Mouse (Mus musculus): ENCODE measurements at regions not wholly inside any gene's neighbourhood (a gene's known extent, or its start where the extent isn't known, plus 50 kb on each side); places are given as distances from the start of the nearest gene placed in this dataset.

DNA sequence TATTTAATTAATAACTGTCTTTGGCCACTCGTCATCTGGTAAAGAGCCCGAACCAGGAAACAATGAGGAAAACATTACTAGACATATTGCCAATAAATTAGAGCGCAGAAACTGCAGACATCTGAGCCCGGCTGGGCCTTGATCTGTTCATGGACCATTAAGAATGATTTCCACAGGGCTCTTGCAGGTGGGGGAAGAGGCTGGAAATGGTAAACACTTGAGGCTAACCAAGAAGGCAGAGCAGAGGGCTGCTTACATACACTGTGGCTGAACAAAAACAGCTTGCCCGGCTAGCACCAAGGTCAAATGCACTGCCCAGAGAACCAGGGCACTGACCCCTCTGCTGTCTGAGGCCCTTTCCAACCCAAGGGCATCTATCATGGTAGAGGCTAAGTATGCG is 115.5 kb upstream of the Twist2 start:
- 85% methylated on average over 6 of the region's 6 CpGs for WGBS
- no peak overlapping the region for H3K27ac ChIP-seq

DNA sequence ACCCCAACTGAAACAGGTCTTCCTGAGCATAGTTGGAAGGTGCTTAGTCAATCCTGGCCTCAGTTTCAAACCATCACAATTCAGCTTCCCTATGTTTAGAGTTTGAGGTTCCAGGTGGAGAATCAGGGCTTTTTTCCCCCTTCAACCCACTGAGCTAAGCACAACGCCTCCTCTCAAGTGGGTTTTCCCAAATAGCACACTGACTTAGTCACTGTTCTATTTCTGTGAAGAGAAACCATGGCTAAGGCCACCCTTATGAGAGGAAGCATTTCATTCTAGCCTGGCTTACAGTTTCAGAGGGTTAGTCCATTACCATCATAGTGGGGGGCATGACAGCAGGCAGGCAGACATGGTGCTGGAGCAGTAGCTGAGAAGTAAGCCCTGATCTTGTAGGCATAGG is 109.7 kb upstream of the Twist2 start:
- H3K9me3 ChIP-seq: no peaks in the 10 kb centered on the region
- H3K4me3 ChIP-seq: no peak overlapping the region
- H3K36me3 ChIP-seq: no peaks in the 10 kb centered on the region
- H3K4me1 ChIP-seq: 0 out of 2 replicates have a peak, but pooled peaks cover 2% of the 10 kb centered on the region
- no peaks in the 10 kb centered on the region for H3K27me3 ChIP-seq (ENCODE audit: insufficient read depth, poor library complexity, severe bottlenecking)
- 68% methylated on average over 1 of the region's 1 CpGs for WGBS
- no peak for DNase-seq (ENCODE audit: low spot score)
- H3K27ac ChIP-seq: no peak overlapping the region

More for the DNA sequence above, 115.5 kb upstream of the Twist2 start:
- Histone ChIP-seq H3K36me3 (no peaks in the 10 kb centered on the region), H3K9me3 (no peaks in the 10 kb centered on the region), H3K4me3 (no peak overlapping the region), H3K4me1 (0 out of 2 replicates have a peak, but pooled peaks cover 2% of the 10 kb centered on the region), H3K27me3 (ENCODE audit: insufficient read depth, poor library complexity, severe bottlenecking) (no peaks in the 10 kb centered on the region)
- DNase-seq (ENCODE audit: low spot score): no peak

DNA sequence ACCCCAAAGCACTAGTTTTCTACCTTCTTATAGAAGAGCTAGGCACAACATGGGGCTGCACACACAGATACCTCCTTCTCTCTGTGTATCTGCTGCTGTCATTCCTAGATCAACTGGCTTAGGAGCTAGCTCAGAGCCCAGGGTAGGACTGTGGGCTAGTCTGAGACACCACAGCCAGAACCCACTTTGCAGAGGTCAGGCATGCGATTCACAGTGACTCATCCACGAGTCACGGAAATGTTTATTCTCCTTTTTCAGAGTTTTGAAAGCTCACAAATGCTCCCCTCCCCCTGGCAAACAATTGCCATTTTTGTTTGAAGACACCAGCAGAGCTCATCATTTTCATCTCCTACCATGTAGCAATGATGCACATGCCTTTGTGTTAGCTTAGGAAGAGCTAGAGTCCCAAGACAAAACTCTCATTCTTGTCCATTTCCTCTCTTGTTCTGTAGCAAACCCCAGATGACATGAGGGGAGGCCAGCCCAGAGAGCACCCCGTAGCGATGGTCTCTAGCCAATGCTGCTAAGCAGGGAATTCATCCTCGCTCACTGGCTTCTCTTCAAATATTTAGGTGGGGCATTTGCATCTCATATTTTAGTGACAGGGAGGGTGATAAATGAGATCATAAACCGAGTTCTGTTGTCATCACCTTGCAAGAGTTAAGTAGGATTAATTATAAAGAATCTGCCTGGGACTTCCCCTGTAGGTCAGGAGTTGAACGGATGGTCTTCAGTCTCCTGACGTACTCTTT is 108.4 kb upstream of the Twist2 start:
- H3K27me3 ChIP-seq (ENCODE audit: insufficient read depth, poor library complexity, severe bottlenecking): no peaks in the 10 kb centered on the region
- H3K4me3 ChIP-seq: no peak overlapping the region
- no peaks in the 10 kb centered on the region for H3K36me3 ChIP-seq
- DNase-seq (ENCODE audit: low spot score): no peak
- 0 out of 2 replicates have a peak, but pooled peaks cover 2% of the 10 kb centered on the region for H3K4me1 ChIP-seq
- H3K9me3 ChIP-seq: no peaks in the 10 kb centered on the region
- H3K27ac ChIP-seq: no peak overlapping the region
- WGBS: 75% methylated on average over 9 of the region's 9 CpGs

DNA sequence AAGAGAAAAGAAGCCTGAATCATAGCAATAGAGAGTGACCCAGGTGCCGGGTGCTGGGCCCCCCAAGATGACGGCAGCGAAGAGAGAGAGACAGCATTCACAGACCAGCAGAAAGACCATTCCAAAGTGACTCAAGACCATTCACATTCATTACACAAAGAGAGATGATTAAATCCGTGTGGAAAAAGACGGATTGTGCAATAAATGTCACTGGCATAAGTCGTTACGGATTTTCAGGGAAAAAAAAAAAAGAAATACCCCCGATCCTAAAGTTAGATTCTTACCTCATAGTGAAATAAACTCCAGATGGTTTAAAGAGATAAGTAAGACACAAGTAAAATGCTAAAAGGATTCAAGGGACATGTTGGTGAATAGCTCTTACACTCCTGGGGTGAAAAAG is 104.2 kb upstream of the Twist2 start:
- H3K36me3 ChIP-seq: no peaks in the 10 kb centered on the region
- H3K27ac ChIP-seq: no peak overlapping the region
- H3K27me3 ChIP-seq (ENCODE audit: insufficient read depth, poor library complexity, severe bottlenecking): no peaks in the 10 kb centered on the region
- 0 out of 2 replicates have a peak, but pooled peaks cover 2% of the 10 kb centered on the region for H3K4me1 ChIP-seq
- no peak overlapping the region for H3K4me3 ChIP-seq
- 81% methylated on average over 8 of the region's 8 CpGs for WGBS
- H3K9me3 ChIP-seq: no peaks in the 10 kb centered on the region
- no peak for DNase-seq (ENCODE audit: low spot score)

DNA sequence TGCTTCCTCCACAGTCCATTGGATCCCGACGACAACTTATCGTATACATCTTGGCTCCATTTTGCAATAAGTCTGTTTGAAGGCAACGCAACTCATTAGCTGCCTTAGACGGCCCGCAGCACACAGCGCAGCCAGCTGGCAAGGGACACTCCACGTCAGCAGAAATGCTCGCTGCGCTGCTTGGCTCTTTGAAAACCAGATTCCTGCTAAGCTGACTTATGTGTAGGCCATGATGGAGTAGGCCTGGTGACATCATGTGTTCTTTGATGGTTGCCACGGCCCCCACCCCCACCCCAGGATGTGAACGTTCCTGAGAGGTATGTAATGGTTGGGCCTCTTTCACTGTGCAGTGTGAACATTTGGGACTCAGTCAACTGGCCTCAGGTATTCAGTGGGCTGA is 99.8 kb upstream of the Twist2 start:
- no peak overlapping the region for H3K27ac ChIP-seq
- no peaks in the 10 kb centered on the region for H3K9me3 ChIP-seq
- H3K4me1 ChIP-seq: 0 out of 2 replicates have a peak, but pooled peaks cover 2% of the 10 kb centered on the region
- no peak overlapping the region for H3K4me3 ChIP-seq
- WGBS: 82% methylated on average over 12 of the region's 12 CpGs
- no peaks in the 10 kb centered on the region for H3K36me3 ChIP-seq
- DNase-seq (ENCODE audit: low spot score): peak; percentile 45
- no peaks in the 10 kb centered on the region for H3K27me3 ChIP-seq (ENCODE audit: insufficient read depth, poor library complexity, severe bottlenecking)

DNA sequence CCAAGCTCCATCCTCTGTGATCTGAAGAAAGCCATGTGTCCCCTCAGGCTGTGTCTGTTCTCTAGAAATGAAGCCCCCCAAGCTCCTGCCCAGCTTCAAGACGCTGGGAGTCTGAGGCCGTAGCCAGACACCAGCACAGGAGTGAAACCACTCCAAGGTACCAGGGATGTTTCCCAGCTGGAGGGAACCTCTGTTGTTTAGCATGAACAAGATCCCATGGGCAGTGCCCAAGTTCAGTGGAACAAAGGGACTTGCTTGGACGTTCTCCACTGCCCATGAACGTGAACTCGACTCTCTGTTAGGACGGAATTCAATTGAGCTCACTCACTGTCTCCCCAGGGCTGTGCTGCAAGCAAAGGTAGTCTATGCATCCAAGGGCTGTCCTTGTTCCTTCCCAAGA is 99.2 kb upstream of the Twist2 start:
- no peak overlapping the region for H3K27ac ChIP-seq
- H3K4me1 ChIP-seq: 0 out of 2 replicates have a peak, but pooled peaks cover 2% of the 10 kb centered on the region
- no peaks in the 10 kb centered on the region for H3K9me3 ChIP-seq
- DNase-seq (ENCODE audit: low spot score): peak; percentile 64
- no peaks in the 10 kb centered on the region for H3K36me3 ChIP-seq
- H3K27me3 ChIP-seq (ENCODE audit: insufficient read depth, poor library complexity, severe bottlenecking): no peaks in the 10 kb centered on the region
- H3K4me3 ChIP-seq: no peak overlapping the region
- whole genome bisulfite sequencing: 86% methylated on average over 6 of the region's 6 CpGs

DNA sequence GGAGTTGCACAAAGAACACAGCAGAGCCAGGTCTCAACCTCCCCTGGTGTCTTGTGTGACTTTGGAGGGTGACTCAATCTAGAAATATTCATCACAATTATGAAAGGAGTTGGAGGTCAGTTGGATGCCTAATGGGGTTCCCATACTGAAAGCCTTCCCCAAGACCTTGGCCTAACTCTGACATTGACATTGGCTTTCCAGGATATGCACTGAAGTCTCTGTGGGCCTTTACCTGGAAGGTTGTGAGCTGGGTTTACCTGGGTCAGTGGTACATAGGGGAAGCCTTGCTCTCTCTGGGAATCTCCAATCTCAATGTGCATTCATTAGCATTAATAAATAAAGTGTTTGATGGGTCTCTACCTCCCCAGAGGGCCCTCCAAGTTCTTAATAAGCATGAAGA is 98.5 kb upstream of the Twist2 start:
- no peak overlapping the region for H3K4me3 ChIP-seq

DNA sequence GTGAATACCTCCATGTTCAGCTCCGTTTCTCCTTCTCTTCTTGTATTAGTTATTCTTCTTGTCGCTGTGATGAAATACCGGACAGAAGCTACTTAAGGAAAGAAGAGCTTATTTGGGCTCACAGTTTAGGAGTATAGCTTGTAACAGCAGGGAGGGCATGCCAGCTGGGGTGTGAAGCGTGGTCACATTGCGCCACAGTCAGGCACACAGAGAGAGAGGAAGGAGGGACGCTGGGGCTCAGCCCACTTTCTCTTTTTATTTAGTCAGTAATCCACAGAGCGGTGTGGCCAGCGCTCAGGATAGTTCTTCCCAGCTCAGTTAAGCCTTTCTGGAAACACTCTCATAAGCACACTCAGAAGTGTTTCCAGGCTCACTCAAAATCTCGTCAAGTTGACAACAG is 95.8 kb upstream of the Twist2 start:
- DNase-seq (ENCODE audit: low spot score): no peak
- Histone ChIP-seq H3K9me3 (no peaks in the 10 kb centered on the region), H3K27me3 (ENCODE audit: insufficient read depth, poor library complexity, severe bottlenecking) (peaks cover 12% of the 10 kb centered on the region; the same call in 1 of the 2 replicates), H3K4me3 (no peak overlapping the region), H3K4me1 (no peaks in the 10 kb centered on the region), H3K27ac (no peak overlapping the region), H3K36me3 (no peaks in the 10 kb centered on the region)
- WGBS: 74% methylated on average over 9 of the region's 9 CpGs

More for the DNA sequence above, 98.5 kb upstream of the Twist2 start:
- Histone ChIP-seq H3K27me3 (ENCODE audit: insufficient read depth, poor library complexity, severe bottlenecking) (no peaks in the 10 kb centered on the region), H3K4me1 (0 out of 2 replicates have a peak, but pooled peaks cover 2% of the 10 kb centered on the region), H3K27ac (no peak overlapping the region), H3K36me3 (no peaks in the 10 kb centered on the region), H3K9me3 (no peaks in the 10 kb centered on the region)
- no peak for DNase-seq (ENCODE audit: low spot score)

DNA sequence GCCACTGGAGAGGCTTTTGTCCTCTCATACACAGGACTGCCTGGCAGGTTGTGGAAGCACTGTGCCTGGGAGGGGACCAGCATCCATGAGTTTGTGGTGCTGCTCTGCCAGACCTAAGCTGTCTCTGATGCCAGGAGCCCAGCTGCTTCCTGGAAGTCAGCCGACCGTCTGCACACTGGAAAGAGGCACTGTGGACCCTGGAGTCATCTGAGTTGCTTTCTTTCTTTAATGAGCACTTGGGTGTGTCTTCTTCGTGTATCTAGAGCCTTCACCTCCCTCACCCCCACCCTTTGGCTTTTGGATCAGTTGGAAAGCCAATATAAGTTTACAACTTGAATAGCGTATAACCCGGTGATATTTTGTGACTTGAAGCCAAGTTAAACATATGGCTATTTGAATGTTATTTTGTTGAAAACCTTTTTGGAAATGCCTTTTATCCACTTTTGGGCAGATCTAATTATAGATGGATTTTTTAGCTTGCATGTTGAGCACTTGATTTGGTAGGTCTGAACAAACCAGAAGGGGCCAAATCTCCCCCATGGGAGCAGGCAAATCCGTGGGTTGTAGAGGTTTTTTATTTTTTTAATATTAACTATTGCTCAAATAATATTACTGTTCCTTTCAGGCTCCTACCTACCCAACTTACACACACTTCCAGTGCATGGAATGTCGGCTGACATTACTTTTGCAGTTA is 92.6 kb upstream of the Twist2 start:
- no peaks in the 10 kb centered on the region for H3K36me3 ChIP-seq
- H3K27me3 ChIP-seq (ENCODE audit: insufficient read depth, poor library complexity, severe bottlenecking): peaks cover 12% of the 10 kb centered on the region; the same call in 1 of the 2 replicates
- DNase-seq (ENCODE audit: low spot score): peak; percentile 67
- H3K9me3 ChIP-seq: no peaks in the 10 kb centered on the region
- 78% methylated on average over 7 of the region's 7 CpGs for WGBS
- no peak overlapping the region for H3K27ac ChIP-seq
- no peaks in the 10 kb centered on the region for H3K4me1 ChIP-seq
- H3K4me3 ChIP-seq: no peak overlapping the region

DNA sequence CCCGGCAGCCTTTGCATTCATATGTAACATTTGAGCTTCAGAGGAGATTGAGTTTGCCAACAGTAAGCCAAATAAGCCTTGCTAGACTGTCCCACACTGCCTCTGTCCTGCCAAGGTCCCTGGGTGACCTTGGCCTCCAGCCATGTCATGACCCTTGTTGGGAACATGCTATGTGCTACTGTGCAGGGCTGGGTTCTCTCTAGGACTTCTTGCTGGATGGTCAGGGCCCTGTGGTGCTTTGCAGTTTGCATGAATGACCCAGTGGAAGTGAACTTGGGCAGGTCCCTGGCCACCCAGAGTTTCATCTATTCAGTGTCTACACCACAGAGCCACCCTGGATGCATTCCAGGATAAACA is 92.0 kb upstream of the Twist2 start:
- 89% methylated on average over 1 of the region's 1 CpGs for WGBS
- no peaks in the 10 kb centered on the region for H3K9me3 ChIP-seq
- peaks cover 1% of the 10 kb centered on the region; the same call in 1 of the 2 replicates for H3K4me1 ChIP-seq
- DNase-seq (ENCODE audit: low spot score): peak; percentile 65
- H3K27ac ChIP-seq: no peak overlapping the region
- peaks cover 12% of the 10 kb centered on the region; the same call in 1 of the 2 replicates for H3K27me3 ChIP-seq (ENCODE audit: insufficient read depth, poor library complexity, severe bottlenecking)
- H3K4me3 ChIP-seq: no peak overlapping the region
- H3K36me3 ChIP-seq: no peaks in the 10 kb centered on the region

DNA sequence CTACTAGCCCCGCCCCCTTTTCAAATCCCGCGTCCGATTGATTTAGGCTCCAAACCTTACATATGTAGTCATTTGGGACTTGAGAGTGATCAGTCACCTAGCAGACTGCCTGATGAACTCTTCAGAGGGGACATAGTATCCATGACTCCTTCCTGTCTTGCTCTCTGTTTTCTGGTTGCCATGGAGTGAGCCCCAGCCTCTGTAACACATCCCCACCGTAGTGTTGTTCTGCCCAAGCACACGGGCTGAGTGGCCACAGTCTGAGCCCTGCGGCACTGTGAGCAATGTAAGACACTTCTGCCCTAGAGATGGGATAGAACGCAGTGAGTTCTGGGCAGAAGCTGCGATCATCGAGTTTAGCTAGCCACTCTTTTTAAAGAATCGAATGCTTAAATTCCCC is 88.1 kb upstream of the Twist2 start:
- Histone ChIP-seq H3K4me1 (peaks cover 15% of the 10 kb centered on the region), H3K27ac (no peak overlapping the region), H3K4me3 (no peak overlapping the region), H3K36me3 (no peaks in the 10 kb centered on the region), H3K27me3 (ENCODE audit: insufficient read depth, poor library complexity, severe bottlenecking) (peaks cover 21% of the 10 kb centered on the region; the same call in 1 of the 2 replicates), H3K9me3 (no peaks in the 10 kb centered on the region)
- peak; percentile 68 for DNase-seq (ENCODE audit: low spot score)
- 74% methylated on average over 11 of the region's 11 CpGs for WGBS

DNA sequence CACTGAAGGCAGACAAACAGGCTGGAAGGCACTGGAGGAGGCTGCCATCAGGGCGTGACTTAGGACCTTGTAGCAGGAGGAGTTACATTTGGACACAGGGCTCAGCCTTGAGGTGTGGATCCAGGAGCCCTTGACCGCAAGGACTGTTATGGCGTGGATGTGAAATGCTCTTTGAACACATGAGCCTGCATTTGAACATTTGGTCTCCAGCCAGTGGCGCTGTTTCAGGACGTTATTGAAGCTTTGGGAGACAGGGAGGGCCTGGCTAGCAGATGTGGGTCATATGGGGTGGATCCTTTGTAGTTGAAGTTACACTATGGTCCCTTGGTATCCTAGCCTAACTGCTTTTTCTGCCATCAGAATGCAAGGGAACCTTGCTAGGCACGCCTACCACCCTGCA is 87.0 kb upstream of the Twist2 start:
- no peak overlapping the region for H3K4me3 ChIP-seq
- peaks cover 14% of the 10 kb centered on the region; the same call in 1 of the 2 replicates for H3K27me3 ChIP-seq (ENCODE audit: insufficient read depth, poor library complexity, severe bottlenecking)
- 84% methylated on average over 6 of the region's 6 CpGs for WGBS
- peak; percentile 56 for DNase-seq (ENCODE audit: low spot score)
- peaks cover 15% of the 10 kb centered on the region for H3K4me1 ChIP-seq
- H3K9me3 ChIP-seq: no peaks in the 10 kb centered on the region
- H3K36me3 ChIP-seq: no peaks in the 10 kb centered on the region
- H3K27ac ChIP-seq: no peak overlapping the region

DNA sequence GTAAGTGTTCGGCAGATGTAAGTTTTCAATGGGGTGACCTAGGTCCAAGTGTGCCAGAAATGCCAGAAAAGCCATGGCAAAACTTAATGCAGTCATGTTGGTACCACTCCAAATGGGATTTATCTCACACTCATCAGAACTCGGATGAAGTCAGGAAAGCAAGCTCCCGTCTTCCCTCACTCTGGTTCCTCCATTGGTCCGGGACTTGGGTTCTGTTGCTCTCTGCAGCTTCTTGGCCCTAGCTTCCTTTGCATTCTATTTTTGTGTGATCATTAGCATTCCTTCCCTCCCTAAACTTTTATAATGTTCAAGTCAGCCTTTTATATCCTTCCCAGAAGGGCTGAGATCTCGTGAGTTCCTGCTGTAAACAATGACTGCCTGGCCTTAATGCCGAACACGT is 85.9 kb upstream of the Twist2 start:
- DNase-seq (ENCODE audit: low spot score): no peak
- no peak overlapping the region for H3K27ac ChIP-seq

More for the DNA sequence above, 85.9 kb upstream of the Twist2 start:
- no peak overlapping the region for H3K4me3 ChIP-seq
- 0 out of 2 replicates have a peak, but pooled peaks cover 9% of the 10 kb centered on the region for H3K27me3 ChIP-seq (ENCODE audit: insufficient read depth, poor library complexity, severe bottlenecking)
- WGBS: 69% methylated on average over 7 of the region's 7 CpGs
- peaks cover 15% of the 10 kb centered on the region for H3K4me1 ChIP-seq
- no peaks in the 10 kb centered on the region for H3K9me3 ChIP-seq
- H3K36me3 ChIP-seq: no peaks in the 10 kb centered on the region
